Mouse (Mus musculus): Measurements from ENCODE around the gene Pik3r3. TPM values are rescaled to one million over a fixed set of nuclear protein-coding genes. Genes with fewer than 3 reads are reported as not detected.
A peak's percentile ranks its signal among the peaks of the same experiment; 100 is the strongest.
"Not testable (repeated sequence)": the region's sequence is repeated elsewhere in the genome, so short reads cannot be mapped to it uniquely, and the experiment has no call there.

Gene Pik3r3
- total RNA-seq, 1 experiment = 7.8 TPM

DNA sequence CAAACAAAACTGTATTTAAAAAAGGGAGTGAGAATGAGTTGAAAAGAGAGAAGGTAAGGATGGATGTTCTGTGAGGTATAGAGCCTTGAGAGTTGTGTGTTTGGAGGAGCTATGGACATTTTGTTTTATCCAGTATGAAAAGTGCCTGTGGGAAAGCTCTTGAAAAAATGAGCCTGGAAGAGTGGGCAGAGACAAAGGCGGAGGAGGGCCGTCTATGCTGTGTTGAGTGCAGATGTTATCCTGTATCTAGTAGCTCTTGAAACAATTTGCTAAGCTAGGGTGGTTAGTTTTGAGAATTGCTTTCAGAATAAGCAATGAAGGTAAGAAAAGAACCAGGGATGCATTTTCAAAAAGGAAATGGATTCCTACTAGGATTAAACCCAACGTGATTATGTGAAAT, 22.0 kb downstream of the Pik3r3 start:
- Histone ChIP-seq H3K4me1 (ENCODE audit: control insufficient read depth in 2 of 2, insufficient read depth in 2 of 2, low read length in 2 of 2, poor library complexity in 1 of 2) (no peaks in the 10 kb centered on the region), H3K36me3 (ENCODE audit: control insufficient read depth, insufficient read depth, low read length, poor library complexity, severe bottlenecking) (no peaks in the 10 kb centered on the region), H3K4me3 (ENCODE audit: insufficient read depth in 1 of 2, low read depth in 1 of 2, low read length in 2 of 2, poor library complexity in 1 of 2, severe bottlenecking in 1 of 2) (no peak overlapping the region), H3K9me3 (ENCODE audit: control insufficient read depth, insufficient read depth, low read depth, low read length) (no peaks in the 10 kb centered on the region), H3K27ac (ENCODE audit: insufficient read depth, low read depth, low read length, poor library complexity, severe bottlenecking) (no peak overlapping the region), H3K9ac (ENCODE audit: insufficient read depth, low read depth, low read length, poor library complexity, severe bottlenecking) (no peak overlapping the region)
- no peak for DNase-seq (ENCODE audit: low read depth, low spot score)
- in situ Hi-C loops (cut with MboI; ENCODE audit: low sequenced_read_pairs in 2 of 2, unreplicated experiment in 2 of 2) = no loop called here
- TF ChIP-seq MAFK (IDR thresholded peaks at IDR 0.05; ENCODE audit: insufficient read depth, low read depth, low read length) = no peak
- TF ChIP-seq CHD2 (IDR thresholded peaks at IDR 0.05; ENCODE audit: low read depth, low read length) = no peak

DNA sequence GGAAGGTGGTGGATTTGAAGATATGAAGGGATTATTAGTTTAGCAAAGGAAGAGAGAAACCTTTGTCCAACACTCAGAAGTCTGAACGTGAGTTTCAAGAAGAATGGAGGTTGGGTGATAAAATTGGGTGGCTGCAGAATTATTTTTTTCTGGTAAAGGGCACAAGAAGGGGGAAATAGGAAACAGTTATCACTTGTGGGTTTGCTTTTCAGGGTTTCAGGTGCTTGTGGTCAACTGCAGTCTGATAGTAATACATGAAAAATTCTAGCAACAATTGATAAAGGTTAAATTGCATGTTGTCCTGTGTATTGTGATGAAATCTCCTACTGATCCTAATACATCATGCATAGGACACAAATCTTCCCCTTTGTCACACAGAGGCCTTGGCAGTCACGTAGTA, 22.8 kb downstream of the Pik3r3 start:
- H3K36me3 ChIP-seq (ENCODE audit: control insufficient read depth, insufficient read depth, low read length, poor library complexity, severe bottlenecking) = no peaks in the 10 kb centered on the region
- H3K9ac ChIP-seq (ENCODE audit: insufficient read depth, low read depth, low read length, poor library complexity, severe bottlenecking) = no peak overlapping the region
- no peak overlapping the region for H3K4me3 ChIP-seq (ENCODE audit: insufficient read depth in 1 of 2, low read depth in 1 of 2, low read length in 2 of 2, poor library complexity in 1 of 2, severe bottlenecking in 1 of 2)
- no peak overlapping the region for H3K27ac ChIP-seq (ENCODE audit: insufficient read depth, low read depth, low read length, poor library complexity, severe bottlenecking)
- H3K4me1 ChIP-seq (ENCODE audit: control insufficient read depth in 2 of 2, insufficient read depth in 2 of 2, low read length in 2 of 2, poor library complexity in 1 of 2) = no peaks in the 10 kb centered on the region
- TF ChIP-seq HCFC1 (IDR thresholded peaks at IDR 0.05; ENCODE audit: borderline replicate concordance, insufficient read depth, low read length) (no peak), MAFK (IDR thresholded peaks at IDR 0.05; ENCODE audit: insufficient read depth, low read depth, low read length) (no peak), ZC3H11A (IDR thresholded peaks at IDR 0.05; ENCODE audit: borderline replicate concordance, low read depth, low read length) (no peak), ZNF384 (IDR thresholded peaks at IDR 0.05; ENCODE audit: low read depth, low read length) (no peak), CHD2 (IDR thresholded peaks at IDR 0.05; ENCODE audit: low read depth, low read length) (no peak)
- no peaks in the 10 kb centered on the region for H3K9me3 ChIP-seq (ENCODE audit: control insufficient read depth, insufficient read depth, low read depth, low read length)
- no peak for DNase-seq (ENCODE audit: low read depth, low spot score)
- in situ Hi-C loops (cut with MboI; ENCODE audit: low sequenced_read_pairs in 2 of 2, unreplicated experiment in 2 of 2) = no loop called here

DNA sequence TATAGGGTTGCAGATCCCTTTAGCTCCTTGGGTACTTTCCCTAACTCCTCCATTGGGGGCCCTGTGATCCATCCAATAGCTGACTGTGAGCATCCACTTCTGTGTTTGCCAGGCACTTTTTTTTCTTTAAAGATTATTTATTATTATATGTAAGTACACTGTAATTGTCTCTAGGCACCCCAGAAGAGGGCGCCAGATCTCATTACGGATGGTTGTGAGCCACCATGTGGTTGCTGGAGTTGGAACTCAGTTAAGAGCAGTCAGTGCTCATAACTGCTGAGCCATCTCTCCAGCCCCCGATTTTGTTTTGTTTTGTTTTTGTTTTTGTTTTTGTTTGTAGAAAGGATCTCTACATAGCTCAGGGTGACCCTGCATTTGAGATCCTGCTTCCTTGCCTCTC, 24.5 kb downstream of the Pik3r3 start:
- in situ Hi-C loops (cut with MboI; ENCODE audit: low sequenced_read_pairs in 2 of 2, unreplicated experiment in 2 of 2); H3K4me3 ChIP-seq (ENCODE audit: insufficient read depth in 1 of 2, low read depth in 1 of 2, low read length in 2 of 2, poor library complexity in 1 of 2, severe bottlenecking in 1 of 2): not testable (repeated sequence)
- peak; percentile 20 for DNase-seq (ENCODE audit: low read depth, low spot score)

DNA sequence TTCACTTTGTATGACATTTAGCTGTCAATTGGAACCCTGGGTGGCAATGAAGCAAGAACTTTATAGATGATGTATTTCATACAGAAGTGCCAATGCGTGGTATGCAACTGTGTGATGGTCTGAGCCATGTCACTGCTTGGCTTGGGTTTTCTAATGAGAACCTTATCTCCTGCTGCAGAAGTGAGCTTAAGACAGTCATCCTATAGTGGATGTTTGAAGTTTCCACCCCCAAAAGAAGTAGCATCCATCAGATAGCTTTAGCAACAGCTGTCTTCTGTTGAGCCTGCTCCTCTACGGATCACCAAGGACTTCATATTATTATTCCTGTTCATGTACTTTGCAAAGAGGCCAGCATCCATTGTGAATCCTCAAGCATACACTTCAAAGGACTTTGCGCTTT, 28.6 kb downstream of the Pik3r3 start:
- Histone ChIP-seq H3K9me3 (ENCODE audit: control insufficient read depth, insufficient read depth, low read depth, low read length) (no peaks in the 10 kb centered on the region), H3K4me1 (ENCODE audit: control insufficient read depth in 2 of 2, insufficient read depth in 2 of 2, low read length in 2 of 2, poor library complexity in 1 of 2) (no peaks in the 10 kb centered on the region), H3K4me3 (ENCODE audit: insufficient read depth in 1 of 2, low read depth in 1 of 2, low read length in 2 of 2, poor library complexity in 1 of 2, severe bottlenecking in 1 of 2) (no peak overlapping the region), H3K27ac (ENCODE audit: insufficient read depth, low read depth, low read length, poor library complexity, severe bottlenecking) (no peak overlapping the region), H3K9ac (ENCODE audit: insufficient read depth, low read depth, low read length, poor library complexity, severe bottlenecking) (no peak overlapping the region), H3K36me3 (ENCODE audit: control insufficient read depth, insufficient read depth, low read length, poor library complexity, severe bottlenecking) (no peaks in the 10 kb centered on the region)
- DNase-seq (ENCODE audit: low read depth, low spot score) = no peak
- in situ Hi-C loops (cut with MboI; ENCODE audit: low sequenced_read_pairs in 2 of 2, unreplicated experiment in 2 of 2) = no loop called here
- TF ChIP-seq HCFC1 (IDR thresholded peaks at IDR 0.05; ENCODE audit: borderline replicate concordance, insufficient read depth, low read length) = no peak
- TF ChIP-seq ZC3H11A (IDR thresholded peaks at IDR 0.05; ENCODE audit: borderline replicate concordance, low read depth, low read length) = no peak
- TF ChIP-seq MAFK (IDR thresholded peaks at IDR 0.05; ENCODE audit: insufficient read depth, low read depth, low read length) = no peak
- no peak for TF ChIP-seq CHD2 (IDR thresholded peaks at IDR 0.05; ENCODE audit: low read depth, low read length)
- no peak for TF ChIP-seq ZNF384 (IDR thresholded peaks at IDR 0.05; ENCODE audit: low read depth, low read length)

More for the DNA sequence above, 24.5 kb downstream of the Pik3r3 start:
- not testable (repeated sequence) for H3K36me3 ChIP-seq (ENCODE audit: control insufficient read depth, insufficient read depth, low read length, poor library complexity, severe bottlenecking); H3K27ac ChIP-seq (ENCODE audit: insufficient read depth, low read depth, low read length, poor library complexity, severe bottlenecking); H3K9ac ChIP-seq (ENCODE audit: insufficient read depth, low read depth, low read length, poor library complexity, severe bottlenecking); H3K9me3 ChIP-seq (ENCODE audit: control insufficient read depth, insufficient read depth, low read depth, low read length); H3K4me1 ChIP-seq (ENCODE audit: control insufficient read depth in 2 of 2, insufficient read depth in 2 of 2, low read length in 2 of 2, poor library complexity in 1 of 2)

DNA sequence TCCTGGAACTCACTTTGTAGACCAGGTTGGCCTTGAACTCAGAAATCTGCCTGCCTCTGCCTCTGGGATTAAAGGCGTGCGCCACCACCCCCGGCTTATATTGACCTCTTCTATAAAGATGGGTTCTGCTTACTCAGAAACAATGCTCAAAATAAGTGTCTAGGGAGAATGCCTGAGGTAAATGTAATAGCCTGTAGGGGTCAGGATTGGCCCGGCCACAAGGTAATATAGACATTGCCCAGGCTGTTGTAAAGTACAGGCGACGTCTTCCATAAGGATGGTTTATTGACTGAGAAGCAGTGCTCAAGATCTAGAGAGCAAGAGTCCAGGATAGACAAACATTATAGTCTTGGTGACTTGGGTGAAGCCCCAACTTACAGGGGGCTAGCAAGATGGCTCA, 46.8 kb downstream of the Pik3r3 start:
- TF ChIP-seq CHD2 (IDR thresholded peaks at IDR 0.05; ENCODE audit: low read depth, low read length) (no peak), ZC3H11A (IDR thresholded peaks at IDR 0.05; ENCODE audit: borderline replicate concordance, low read depth, low read length) (no peak), ZNF384 (IDR thresholded peaks at IDR 0.05; ENCODE audit: low read depth, low read length) (no peak), HCFC1 (IDR thresholded peaks at IDR 0.05; ENCODE audit: borderline replicate concordance, insufficient read depth, low read length) (no peak), MAFK (IDR thresholded peaks at IDR 0.05; ENCODE audit: insufficient read depth, low read depth, low read length) (no peak)
- H3K27ac ChIP-seq (ENCODE audit: insufficient read depth, low read depth, low read length, poor library complexity, severe bottlenecking) = no peak overlapping the region
- no peak for DNase-seq (ENCODE audit: low read depth, low spot score)
- H3K36me3 ChIP-seq (ENCODE audit: control insufficient read depth, insufficient read depth, low read length, poor library complexity, severe bottlenecking) = no peaks in the 10 kb centered on the region
- H3K9ac ChIP-seq (ENCODE audit: insufficient read depth, low read depth, low read length, poor library complexity, severe bottlenecking) = no peak overlapping the region
- no peaks in the 10 kb centered on the region for H3K9me3 ChIP-seq (ENCODE audit: control insufficient read depth, insufficient read depth, low read depth, low read length)
- in situ Hi-C loops (cut with MboI; ENCODE audit: low sequenced_read_pairs in 2 of 2, unreplicated experiment in 2 of 2) = no loop called here
- H3K4me1 ChIP-seq (ENCODE audit: control insufficient read depth in 2 of 2, insufficient read depth in 2 of 2, low read length in 2 of 2, poor library complexity in 1 of 2) = no peaks in the 10 kb centered on the region
- no peak overlapping the region for H3K4me3 ChIP-seq (ENCODE audit: insufficient read depth in 1 of 2, low read depth in 1 of 2, low read length in 2 of 2, poor library complexity in 1 of 2, severe bottlenecking in 1 of 2)

Data from ES-E14 (cell line).